Mouse (Mus musculus) spleen, postnatal 14 days (tissue): ENCODE results near the gene Dkc1.
A peak's percentile ranks its signal among the peaks of the same experiment; 100 is the strongest.

Experiments
- DNase-seq, 2 experiments: peaks; one replicate each; pipeline ENCODE4 v3.0.0; 2021 to 2022; ENCODE audit warnings: low spot score in 2 of 2

Gene Dkc1

DNA sequence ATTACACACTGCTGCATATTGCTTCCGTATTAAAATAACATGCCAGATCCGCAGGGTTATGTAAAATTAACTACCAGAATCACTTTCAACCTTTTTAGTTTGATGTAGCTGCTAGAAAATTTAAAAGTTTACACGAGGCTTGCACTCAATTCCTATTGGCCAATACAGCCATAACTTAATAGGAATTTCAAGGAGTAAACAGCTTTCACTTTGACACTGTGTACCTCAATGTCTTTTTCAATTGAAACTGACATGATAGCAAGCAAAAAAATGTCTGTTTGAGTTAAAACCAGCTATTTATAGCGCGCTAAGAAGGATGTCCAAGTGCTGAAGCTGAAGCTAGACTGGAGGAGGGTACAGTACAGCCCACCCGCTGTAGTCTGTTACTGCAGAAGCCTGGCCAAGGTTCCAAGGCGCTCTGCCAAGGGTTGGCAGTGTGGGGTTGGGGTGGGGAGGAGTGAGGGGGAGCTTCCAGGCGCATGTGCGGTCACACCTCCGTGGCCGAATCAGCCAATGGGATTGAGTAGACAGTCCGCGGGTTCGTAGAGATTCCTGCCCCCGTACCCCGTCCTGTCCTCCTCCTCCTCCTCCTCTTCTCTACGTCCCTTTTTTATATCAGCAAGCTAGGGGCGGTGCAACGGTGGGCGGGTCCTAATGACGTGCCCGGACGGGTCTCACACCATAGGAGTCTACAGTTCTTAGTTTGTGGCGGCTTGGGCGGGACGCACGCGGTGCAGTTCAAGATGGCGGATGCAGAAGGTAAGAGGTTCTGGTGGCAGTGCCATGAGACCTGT lies at the start of gene Dkc1:
Gene Dkc1 (plus strand): TSS at position 486 of the 794 bp plus-strand sequence.
- peak; percentile 87 for DNase-seq

DNA sequence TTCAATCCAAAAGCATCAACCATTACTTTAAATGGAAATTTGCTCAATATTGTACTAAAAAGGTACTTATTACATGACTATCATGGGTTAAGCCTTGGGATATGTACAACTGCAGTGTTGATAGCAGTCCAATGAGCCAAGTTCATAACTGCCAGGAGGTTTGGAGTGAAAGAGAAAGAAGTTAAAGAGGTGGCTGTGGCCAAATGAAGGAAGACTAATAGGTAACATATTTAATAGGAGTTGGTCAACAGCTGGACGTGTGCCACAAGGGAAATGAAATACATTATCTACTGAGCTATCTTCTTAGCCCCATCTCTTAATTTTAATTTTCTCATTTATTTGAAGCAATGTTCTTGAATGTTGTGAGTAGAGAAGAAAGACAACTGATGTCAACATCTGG lies 49.7 kb upstream of the Dkc1 start:
- DNase-seq, result no peak

DNA sequence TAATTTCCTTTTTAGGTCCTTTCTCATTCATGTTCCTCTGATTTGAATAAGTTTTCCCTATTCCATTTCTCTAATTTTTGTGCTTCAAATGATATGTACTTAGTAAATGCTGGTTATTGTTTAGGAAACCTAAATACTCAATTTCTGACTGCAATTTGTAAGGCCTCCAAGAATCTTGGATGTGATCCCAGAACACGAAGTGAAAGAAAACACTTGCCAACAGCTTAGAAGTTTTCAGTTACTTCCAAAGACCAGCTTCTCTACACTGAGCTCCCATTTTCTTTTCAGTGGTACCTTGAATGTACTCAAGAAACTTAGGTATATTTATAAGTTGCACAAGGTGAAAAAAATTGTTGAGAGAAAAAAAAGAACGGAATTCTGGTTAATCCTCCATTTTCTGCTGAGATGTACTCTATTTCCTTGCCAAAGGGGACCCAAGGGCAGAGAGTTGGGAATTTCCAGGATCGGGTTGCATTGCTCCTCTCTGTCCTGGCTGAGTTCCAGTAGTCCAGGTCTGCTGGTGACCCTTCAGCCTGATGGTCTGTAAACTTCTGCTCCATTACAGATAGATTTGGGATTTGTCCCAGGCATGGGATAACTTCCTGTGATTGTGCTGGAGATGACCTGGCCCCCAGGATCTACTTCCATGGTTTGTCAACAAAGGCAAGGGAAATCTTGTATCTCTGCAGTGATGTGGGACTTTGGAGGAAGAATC lies 48.6 kb upstream of the Dkc1 start:
- no peak for DNase-seq

DNA sequence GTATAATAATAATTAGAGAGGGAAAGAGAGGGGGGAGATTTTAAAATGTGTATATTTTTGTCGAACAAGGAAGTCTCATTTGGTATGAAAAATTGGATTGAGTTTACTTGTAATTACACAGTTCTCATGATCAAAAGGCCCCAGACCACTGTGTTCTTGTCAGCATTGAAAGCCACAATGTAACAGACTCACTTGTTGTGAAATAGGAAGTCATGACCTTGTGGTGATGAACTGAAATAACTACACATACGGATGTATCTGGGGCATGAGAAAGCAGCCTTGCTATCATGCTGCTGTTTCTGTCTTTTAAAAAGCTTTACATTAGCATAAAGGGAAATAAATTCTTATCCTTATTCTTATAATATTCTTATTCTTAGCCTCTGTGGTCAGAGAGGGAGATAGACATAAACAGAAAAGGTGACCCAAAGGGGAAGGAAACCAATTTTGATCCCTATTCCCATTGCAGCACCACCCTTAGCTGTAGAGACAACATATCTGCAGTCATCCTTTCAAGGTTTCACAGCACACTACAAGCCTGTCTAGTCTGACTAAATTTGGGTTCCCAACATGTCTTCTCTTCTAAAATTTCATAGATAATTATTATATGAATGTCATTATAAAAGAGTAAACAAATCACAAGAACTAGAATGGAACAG lies 39.4 kb upstream of the Dkc1 start:
- no peak for DNase-seq

DNA sequence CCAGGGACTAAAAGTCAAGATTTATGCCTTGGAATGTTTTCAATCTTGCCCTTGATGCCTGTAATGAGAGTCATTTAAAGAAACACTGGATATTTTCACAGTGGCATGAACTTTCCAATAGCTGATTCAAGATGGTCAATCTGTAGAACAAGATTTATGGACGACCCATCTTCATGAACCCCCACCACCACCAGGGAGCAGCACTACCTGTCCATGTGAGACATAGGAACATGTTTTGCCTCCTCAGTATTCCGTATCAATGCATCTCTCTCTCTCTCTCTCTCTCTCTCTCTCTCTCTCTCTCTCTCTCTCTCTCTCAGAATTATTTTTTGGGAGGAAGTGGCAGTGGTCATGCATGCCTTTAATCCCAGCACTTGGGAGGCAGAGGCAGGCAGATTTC lies 13.3 kb upstream of the Dkc1 start:
- peak in 1 of 2 experiments; percentile 21 for DNase-seq

DNA sequence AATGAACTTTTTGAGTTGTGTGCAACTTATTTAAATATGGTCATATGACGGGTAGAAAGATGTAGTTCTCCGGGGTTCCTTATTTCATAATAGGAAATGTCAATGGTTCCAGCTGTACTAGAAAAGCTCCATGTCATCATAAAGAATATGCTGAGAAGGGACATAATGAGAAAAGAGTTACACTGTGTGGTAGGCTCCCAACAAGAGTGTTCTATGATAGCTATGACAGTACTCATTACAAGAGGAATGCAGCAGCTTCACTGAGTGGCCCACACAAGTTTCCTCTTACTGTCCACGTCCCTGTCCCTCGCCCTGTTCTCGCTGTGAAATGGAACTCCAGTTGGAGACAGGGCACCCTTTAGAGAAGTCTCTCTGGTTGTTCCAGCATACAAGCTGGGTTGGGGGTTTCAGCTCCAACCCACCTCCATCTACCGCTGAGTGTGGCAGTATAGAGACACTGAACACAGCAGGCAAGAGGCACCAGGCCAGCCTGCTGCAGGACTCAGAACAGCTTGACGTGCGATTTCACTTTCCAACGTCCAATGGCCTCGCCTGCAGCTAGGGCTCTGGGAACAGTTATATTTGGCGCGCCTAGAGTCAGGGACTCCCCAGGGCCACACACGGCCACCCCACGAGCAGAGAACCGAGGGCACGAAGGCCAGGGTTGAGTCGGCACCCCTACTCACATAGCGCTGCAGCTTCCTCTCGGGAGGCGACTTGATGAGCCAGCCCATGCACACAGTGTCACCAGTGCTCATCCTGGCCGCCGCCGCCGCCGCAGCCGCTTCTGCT lies 11.5 kb upstream of the Dkc1 start:
- peak in 1 of 2 experiments; percentile 1 for DNase-seq

DNA sequence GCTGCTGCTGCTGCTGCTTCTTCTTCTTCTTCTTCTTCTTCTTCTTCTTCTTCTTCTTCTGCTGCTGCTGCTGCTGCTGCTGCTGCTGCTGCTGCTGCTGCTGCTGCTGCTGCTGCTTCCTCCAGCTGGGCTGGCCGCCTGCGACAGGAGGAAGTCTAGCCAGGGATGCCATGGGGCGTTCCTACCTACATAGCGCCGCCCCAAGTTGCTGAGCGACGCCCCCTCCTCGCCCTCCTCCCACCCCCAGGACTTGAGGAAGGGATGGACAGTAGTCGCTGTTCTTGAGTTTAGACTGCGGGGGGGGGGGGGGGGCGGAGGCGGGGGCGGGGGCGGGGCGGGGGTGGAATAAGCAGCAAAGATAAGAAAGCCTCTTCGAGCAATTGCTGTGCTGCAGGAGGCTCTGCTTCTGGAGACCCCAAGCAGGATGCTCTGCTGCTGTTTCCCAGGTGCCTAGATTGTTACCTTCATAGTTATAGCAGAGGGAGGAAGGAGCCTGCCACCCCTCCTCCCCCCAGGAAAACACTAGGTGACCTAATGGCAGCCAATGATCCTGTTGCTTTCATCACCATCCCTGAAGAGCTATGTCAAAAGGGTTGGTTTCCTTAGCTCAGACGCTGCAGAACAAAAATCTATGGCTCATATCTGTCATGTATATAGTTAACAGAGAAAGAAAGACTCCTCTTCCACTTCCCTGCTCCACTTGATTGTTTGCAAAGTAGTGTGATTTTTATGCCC lies 10.7 kb upstream of the Dkc1 start, which contains the start of gene Gab3:
Gene Gab3 (minus strand): TSS at position 685 of the 735 bp plus-strand sequence.
- peak; percentile 27 to 41 for DNase-seq

DNA sequence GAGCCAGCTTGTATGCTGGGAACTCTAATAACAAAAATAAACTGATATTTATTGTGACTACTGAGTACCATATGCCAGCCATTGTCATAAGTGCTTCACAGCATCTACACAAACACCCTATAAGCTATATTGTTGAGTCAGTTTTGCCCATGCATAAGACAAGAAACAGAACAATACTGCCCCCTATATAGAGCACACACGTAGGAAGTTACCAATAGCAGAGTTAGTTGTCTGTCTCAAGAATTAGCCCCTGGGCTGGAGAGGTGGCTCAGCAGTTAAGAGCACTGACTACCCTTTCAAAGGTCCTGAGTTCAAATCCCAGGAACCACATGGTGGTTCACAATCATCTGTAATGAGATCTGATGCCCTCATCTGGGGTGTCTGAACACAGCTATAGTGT lies 10.0 kb upstream of the Dkc1 start:
- DNase-seq, result no peak

DNA sequence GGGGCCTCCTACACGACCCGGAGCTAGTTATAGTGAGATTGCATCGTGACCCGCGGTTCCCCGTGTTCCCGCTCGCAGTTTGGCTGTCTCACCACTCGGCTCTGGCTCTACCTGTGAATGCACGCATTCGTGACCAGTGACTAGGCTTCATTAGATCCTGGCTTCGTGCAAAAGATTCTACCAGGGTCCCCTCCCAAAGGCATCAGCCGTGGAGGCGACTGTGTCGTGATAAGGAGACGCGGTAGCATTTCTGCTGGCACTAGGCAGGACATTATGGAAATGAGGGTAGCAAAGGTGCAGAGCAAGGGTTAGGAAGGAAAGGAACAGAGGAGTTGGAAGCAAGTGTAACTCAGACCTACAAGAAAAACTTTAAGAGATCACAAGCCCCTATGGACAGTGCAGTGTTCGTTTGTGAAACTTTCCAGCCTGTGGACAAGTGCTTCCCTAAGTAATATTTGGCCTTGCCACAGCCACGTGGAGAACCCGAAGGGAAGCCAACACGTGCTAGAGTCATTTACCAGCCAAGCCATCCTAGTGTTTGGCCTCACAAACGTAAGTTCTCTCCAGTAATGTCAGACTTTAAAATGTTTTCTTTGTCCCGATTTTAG lies 613 bp downstream of the Dkc1 start:
- DNase-seq, result no peak

DNA sequence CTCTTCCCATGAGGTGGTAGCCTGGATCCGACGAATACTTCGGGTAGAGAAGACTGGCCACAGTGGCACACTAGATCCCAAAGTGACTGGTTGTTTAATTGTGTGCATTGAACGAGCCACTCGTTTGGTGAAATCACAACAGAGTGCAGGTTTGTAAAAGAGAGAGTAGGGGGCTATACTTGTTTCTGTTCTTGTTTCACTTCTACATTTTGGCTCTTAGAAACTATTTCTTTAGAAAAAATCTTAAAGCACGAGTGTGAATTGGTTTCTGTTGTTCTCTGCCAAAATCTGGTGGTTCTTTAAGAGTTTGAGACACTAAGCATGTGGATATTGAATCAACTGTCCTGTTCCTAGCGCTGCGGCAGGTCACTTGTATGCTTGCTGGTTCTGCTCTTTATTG lies 3.1 kb downstream of the Dkc1 start:
- DNase-seq, result no peak

DNA sequence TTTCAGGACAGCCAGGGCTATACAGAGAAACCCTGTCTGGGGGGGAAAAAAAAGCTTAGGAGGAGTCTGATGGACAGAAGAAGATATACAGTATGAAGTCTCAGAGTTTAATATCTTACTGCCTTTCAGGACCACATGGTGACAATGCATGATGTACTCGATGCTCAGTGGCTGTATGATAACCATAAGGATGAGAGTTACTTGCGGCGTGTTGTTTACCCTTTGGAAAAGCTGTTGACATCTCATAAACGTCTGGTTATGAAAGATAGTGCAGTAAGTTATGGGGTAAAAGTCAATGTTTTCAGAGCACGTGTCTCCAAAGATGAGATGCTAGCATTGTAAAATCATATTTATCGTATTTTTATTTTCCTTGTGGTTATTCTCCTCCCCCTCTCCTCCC lies 6.6 kb downstream of the Dkc1 start:
- DNase-seq, result no peak

DNA sequence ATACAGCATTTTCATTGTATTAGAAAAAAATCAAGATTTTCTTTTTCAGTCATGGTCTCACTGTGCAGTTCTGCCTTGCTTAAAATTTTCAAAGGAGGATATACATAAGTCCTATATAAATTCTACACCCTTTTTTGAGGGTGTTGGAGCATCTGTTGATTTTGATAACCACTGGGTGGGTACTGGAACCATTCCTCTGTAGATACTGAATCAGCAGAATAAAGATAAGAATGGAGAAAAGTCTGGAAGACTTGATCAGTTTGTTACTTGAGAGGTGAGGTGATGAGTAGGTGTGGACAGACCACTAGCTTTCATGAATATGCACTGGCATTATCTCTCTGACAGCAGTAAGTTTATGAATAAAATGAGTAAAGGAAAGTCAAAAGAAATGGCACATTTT lies 19.9 kb downstream of the Dkc1 start:
- no peak for DNase-seq

DNA sequence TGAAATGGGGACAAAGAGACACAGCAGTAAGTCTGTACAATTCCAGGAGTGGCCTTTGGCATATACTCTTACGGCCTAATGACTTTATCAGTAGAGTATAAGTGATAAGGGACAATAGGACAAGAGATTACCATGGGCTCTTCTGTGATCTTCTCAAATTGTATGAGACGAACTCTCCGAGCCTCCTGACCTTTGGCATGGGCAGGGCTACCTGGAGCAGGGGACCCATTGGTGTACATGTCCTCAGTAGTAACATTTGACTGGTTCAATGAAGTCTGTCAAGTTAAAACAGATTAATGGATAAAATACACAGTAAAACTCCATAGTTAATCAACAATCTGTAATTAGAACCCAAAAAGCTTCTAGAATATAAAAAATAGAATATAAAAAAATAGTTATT lies 30.0 kb downstream of the Dkc1 start:
- no peak for DNase-seq

DNA sequence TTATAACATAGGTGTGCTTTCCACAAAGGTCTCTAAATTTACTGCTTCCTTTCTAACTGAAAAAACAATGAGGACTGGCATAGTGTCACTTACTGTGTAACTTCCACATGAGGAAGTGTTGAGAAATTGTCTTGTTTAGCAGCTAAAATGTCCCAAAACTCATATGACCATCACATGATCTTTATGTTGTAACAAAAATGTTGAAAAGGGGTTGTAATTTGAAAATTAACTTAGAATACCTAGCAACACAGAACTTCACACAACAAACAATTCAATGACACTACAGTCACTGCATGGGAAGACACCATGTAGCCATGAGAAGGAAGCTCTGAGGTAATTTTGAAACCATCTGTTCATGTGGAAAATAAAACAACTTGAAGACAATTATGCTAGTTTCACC lies 31.2 kb downstream of the Dkc1 start:
- DNase-seq, result no peak

DNA sequence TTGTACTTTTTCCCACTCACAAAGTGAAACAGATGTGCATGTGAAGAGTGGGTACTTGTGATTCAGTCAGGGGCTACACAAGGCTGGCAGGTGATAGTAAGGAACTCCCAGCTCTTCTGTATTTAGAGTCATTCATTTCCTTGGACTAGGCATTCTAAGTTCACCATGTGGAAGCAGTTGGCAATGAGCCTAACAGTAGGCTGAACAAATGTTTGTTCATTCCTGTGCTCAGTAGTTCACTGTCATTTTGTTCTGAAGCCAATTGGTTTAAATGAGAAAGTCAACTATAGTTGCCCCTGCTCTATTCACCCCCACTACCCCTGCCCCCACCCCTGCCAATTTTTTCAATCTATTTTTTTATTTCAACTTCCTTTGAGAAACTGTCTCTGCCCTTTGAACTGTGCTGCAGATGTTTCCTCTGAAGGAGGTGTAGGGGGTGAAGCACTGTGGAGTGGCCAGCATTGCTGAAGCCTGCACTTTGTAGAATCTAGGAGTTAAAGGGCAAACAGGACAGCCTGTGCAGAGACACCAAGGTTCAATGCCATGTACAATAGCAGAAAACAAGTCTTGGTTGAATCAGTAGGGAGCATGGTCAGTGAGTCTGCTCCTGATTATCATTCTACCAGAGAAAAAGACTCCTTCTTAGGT lies 32.8 kb downstream of the Dkc1 start:
- DNase-seq, result no peak

DNA sequence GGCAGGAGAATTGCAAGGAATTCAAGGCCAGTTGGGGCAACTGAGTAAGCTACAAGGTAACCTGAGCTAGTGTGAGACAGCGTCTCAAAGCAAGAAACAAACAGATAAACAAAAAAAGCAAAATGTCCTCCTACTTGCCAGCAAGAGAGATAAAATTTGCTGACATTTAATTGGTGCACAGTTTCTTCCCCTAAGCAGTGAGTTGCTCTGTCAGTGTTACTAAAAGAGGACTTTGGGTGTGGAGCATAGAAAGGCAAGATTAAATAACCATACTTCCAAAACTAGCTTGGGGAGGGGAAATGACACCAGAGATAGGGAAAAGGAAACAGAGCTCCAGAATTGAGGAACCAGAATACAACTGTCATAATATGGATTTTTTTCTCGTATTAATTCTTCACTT lies 33.8 kb downstream of the Dkc1 start:
- no peak for DNase-seq

DNA sequence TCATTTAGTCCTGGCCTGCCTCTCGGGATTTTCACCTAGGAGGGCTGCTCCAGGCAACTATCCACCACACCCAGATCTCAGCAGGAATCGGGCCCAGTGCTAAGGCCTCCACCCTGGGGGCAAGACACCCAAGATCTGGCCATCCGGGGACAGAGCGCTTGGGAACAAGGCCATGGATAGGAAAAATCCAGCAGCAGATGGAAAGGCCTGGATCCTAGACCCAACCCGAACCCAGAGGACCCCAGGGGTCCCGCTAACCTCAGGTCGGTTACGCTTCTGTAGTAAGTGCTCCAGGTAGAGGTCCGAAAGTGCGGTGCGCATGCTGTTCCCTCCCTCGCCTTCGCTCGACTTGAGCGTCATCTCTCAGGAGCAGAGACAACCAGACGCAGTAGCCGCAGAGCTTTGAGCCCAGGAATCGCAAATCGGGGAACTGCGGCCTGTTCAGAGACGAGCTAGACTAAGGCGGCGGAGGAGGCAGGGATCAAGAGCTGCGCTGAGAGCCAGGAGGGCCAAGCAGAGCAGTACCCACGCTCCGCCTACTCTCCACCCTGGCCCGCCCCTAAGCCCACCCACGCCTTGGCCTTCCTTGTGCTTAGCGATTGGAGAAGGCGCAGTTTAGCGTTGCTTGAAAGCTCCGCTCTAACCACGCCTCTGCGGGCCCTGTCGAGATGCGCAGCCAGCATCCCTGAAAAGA lies 35.0 kb downstream of the Dkc1 start, which contains the start of gene Mpp1:
Gene Mpp1 (minus strand): TSS at position 550 of the 694 bp plus-strand sequence.
- peak; percentile 62 to 67 for DNase-seq

DNA sequence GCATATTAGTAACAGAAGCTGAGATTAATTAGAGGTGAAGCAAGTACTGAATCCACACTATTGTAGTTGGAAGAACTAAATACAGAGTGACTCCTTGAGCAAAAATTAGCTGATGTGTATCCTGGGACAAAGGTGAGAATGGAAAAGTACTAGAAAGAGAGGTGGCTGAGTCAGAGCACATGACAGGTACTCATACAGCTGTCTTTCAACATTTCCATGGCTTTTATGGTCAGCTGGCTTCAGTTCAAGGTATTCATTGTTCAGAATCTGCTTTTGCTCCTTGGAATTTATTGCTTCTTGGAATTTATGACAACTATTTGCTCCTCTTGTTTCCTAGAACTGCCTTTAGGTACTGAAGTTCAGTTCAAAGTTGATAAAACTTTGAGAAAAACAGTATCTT lies 41.3 kb downstream of the Dkc1 start:
- no peak for DNase-seq

DNA sequence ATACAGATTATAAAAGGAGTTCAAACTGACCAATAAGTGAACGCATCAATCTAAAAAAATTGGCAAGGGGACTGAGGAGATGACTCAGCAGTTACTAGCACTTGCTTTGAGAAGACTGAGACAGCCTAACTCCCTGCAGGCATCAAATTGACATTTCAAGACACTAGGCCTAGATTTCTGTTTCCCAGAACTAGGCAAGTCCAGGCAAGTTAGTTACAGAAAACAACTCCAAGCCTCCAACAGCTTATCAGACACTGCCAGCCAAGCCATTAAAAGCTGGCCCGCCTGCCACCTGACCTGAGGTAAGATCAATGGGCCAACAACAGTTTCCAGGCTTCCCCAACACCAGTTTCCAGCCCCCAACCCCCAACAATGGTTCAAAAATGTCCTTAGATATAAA lies 42.1 kb downstream of the Dkc1 start:
- no peak for DNase-seq

DNA sequence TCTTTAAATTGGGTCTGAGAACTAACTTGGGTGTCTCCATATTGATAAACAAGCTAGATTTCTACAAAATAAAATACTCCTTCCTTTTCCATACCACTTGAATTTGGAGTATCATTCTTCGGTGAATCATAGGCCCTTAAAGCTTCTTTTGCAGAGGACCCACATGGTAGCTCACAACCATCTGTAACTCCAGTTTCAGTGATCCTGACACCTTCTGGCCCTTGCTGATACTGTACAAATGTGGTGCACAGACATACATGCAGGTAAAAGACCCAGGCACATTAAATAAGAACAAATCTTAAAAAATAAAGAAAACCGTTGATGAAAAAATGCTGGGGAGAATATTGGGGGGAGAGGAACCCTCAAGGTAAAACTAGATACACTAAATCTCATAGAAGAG lies 42.5 kb downstream of the Dkc1 start:
- no peak for DNase-seq
